Mouse (Mus musculus): ENCODE data around the gene Bicc1. TPM values are rescaled to one million over a fixed set of nuclear protein-coding genes. Genes with fewer than 3 reads are reported as not detected.
"Not testable (repeated sequence)": the region's sequence is repeated elsewhere in the genome, so short reads cannot be mapped to it uniquely, and the experiment has no call there.

Bicc1 gene
- polyA plus RNA-seq, 1 experiment from 2014 or later = 8.9 TPM

GRCm38 (mm10) chr10:70971156-70971555, 188.3 kb downstream of the Bicc1 start:
- ATAC-seq (replicated peaks; ENCODE audit: low FRiP score) = no peak
- H3K4me3 ChIP-seq (ENCODE audit: low read depth, low read length) = no peak overlapping the region
- H3K27ac ChIP-seq (ENCODE audit: low read depth, low read length) = no peak overlapping the region
- H3K36me3 ChIP-seq (ENCODE audit: control insufficient read depth, insufficient read depth, low read length) = no peaks in the 10 kb centered on the region
- no peak overlapping the region for H3K9ac ChIP-seq (ENCODE audit: low read depth, low read length)
- no peak overlapping the region for H3K4me2 ChIP-seq
- H3K9me3 ChIP-seq (ENCODE audit: control insufficient read depth, low read length) = no peaks in the 10 kb centered on the region
- WGBS = 86% methylated on average over 11 of the region's 11 CpGs
- H3K4me1 ChIP-seq (replicated peaks; ENCODE audit: control insufficient read depth, insufficient read depth, low read length) = peaks cover 3% of the 10 kb centered on the region; the same call in 1 of the 2 replicates
- no peaks in the 10 kb centered on the region for H3K27me3 ChIP-seq (replicated peaks; ENCODE audit: control insufficient read depth, insufficient read depth, low read length)
- no peak for DNase-seq (ENCODE audit: low spot score)

DNA sequence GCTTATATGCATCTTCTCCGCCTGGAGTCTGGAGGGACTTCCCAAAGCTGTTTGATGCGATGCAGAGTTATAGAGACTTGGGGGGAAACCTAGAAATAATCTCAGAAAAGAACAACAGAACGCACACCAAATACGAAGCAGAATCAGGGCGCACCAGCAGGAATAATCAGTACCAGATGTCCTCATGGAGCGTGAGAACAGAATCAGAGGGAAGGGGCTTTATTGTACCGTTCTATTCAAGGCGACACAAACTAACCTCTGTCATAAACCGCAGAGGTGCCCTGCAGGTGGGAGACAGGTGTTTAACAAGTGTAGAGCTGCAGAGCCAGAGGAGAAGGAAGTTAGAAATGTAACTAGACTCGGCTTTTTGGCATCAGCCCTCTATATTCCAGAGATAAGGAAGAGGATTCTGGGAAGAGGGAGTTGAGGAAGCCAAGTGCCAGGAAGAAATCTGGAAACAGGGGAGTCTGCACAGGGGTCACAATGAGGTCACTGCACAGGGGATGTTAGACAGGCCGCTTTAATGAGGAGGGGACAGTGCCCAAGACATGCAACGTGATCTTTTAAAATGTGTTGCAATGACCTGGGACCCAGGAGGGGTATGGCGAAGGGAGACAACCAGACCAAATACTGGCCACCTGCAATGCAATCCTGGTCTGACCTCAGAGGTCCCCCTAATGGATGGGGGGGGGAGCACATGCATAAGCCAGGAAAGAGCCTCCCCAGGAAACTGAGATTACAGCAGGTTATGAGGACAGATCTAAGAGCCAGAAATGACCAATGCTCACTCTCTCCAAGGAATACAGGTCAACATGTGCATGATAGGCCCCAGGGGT, 190.4 kb downstream of the Bicc1 start:
- no peak overlapping the region for H3K27ac ChIP-seq (ENCODE audit: low read depth, low read length)
- H3K4me3 ChIP-seq (ENCODE audit: low read depth, low read length) = no peak overlapping the region
- H3K4me1 ChIP-seq (replicated peaks; ENCODE audit: control insufficient read depth, insufficient read depth, low read length) = peaks cover 3% of the 10 kb centered on the region; the same call in 1 of the 2 replicates
- no peak for ATAC-seq (replicated peaks; ENCODE audit: low FRiP score)
- no peak overlapping the region for H3K4me2 ChIP-seq
- no peaks in the 10 kb centered on the region for H3K27me3 ChIP-seq (replicated peaks; ENCODE audit: control insufficient read depth, insufficient read depth, low read length)
- H3K9me3 ChIP-seq (ENCODE audit: control insufficient read depth, low read length) = no peaks in the 10 kb centered on the region
- 69% methylated on average over 13 of the region's 13 CpGs for WGBS
- H3K9ac ChIP-seq (ENCODE audit: low read depth, low read length) = no peak overlapping the region
- DNase-seq (ENCODE audit: low spot score) = no peak
- no peaks in the 10 kb centered on the region for H3K36me3 ChIP-seq (ENCODE audit: control insufficient read depth, insufficient read depth, low read length)

GRCm38 (mm10) chr10:70966642-70967345, 192.7 kb downstream of the Bicc1 start:
- no peak overlapping the region for H3K9ac ChIP-seq (ENCODE audit: low read depth, low read length)
- ATAC-seq (replicated peaks; ENCODE audit: low FRiP score) (no peak), DNase-seq (ENCODE audit: low spot score) (no peak)
- H3K36me3 ChIP-seq (ENCODE audit: control insufficient read depth, insufficient read depth, low read length) = no peaks in the 10 kb centered on the region
- no peaks in the 10 kb centered on the region for H3K9me3 ChIP-seq (ENCODE audit: control insufficient read depth, low read length)
- no peak overlapping the region for H3K27ac ChIP-seq (ENCODE audit: low read depth, low read length)
- H3K4me1 ChIP-seq (replicated peaks; ENCODE audit: control insufficient read depth, insufficient read depth, low read length) = peaks cover 3% of the 10 kb centered on the region; the same call in 1 of the 2 replicates
- H3K4me2 ChIP-seq = no peak overlapping the region
- no peak overlapping the region for H3K4me3 ChIP-seq (ENCODE audit: low read depth, low read length)
- WGBS = 65% methylated on average over 16 of the region's 16 CpGs
- no peaks in the 10 kb centered on the region for H3K27me3 ChIP-seq (replicated peaks; ENCODE audit: control insufficient read depth, insufficient read depth, low read length)

GRCm38 (mm10) chr10:70964706-70965105, 194.8 kb downstream of the Bicc1 start:
- ATAC-seq (replicated peaks; ENCODE audit: low FRiP score) (no peak), DNase-seq (ENCODE audit: low spot score) (no peak)
- no peaks in the 10 kb centered on the region for H3K36me3 ChIP-seq (ENCODE audit: control insufficient read depth, insufficient read depth, low read length)
- no peaks in the 10 kb centered on the region for H3K27me3 ChIP-seq (replicated peaks; ENCODE audit: control insufficient read depth, insufficient read depth, low read length)
- no peak overlapping the region for H3K4me2 ChIP-seq
- peaks cover 3% of the 10 kb centered on the region; the same call in 1 of the 2 replicates for H3K4me1 ChIP-seq (replicated peaks; ENCODE audit: control insufficient read depth, insufficient read depth, low read length)
- H3K4me3 ChIP-seq (ENCODE audit: low read depth, low read length) = no peak overlapping the region
- H3K9me3 ChIP-seq (ENCODE audit: control insufficient read depth, low read length) = no peaks in the 10 kb centered on the region
- H3K27ac ChIP-seq (ENCODE audit: low read depth, low read length) = no peak overlapping the region
- WGBS = 38% methylated on average over 8 of the region's 8 CpGs
- H3K9ac ChIP-seq (ENCODE audit: low read depth, low read length) = no peak overlapping the region

GRCm38 (mm10) chr10:70963599-70964193, 195.8 kb downstream of the Bicc1 start:
- Histone ChIP-seq H3K27me3 (replicated peaks; ENCODE audit: control insufficient read depth, insufficient read depth, low read length) (no peaks in the 10 kb centered on the region), H3K27ac (ENCODE audit: low read depth, low read length) (no peak overlapping the region), H3K4me2 (no peak overlapping the region), H3K9ac (ENCODE audit: low read depth, low read length) (no peak overlapping the region), H3K36me3 (ENCODE audit: control insufficient read depth, insufficient read depth, low read length) (no peaks in the 10 kb centered on the region), H3K9me3 (ENCODE audit: control insufficient read depth, low read length) (no peaks in the 10 kb centered on the region), H3K4me3 (ENCODE audit: low read depth, low read length) (no peak overlapping the region), H3K4me1 (replicated peaks; ENCODE audit: control insufficient read depth, insufficient read depth, low read length) (no peaks in the 10 kb centered on the region)
- no peak for ATAC-seq (replicated peaks; ENCODE audit: low FRiP score)
- no peak for DNase-seq (ENCODE audit: low spot score)
- WGBS = 51% methylated on average over 8 of the region's 8 CpGs

- DNase-seq (ENCODE audit: low spot score) = no peak
- 86% methylated on average over 8 of the region's 8 CpGs for WGBS
- Histone ChIP-seq H3K4me3 (ENCODE audit: low read depth, low read length) (no peak overlapping the region), H3K4me1 (replicated peaks; ENCODE audit: control insufficient read depth, insufficient read depth, low read length) (no peaks in the 10 kb centered on the region), H3K4me2 (no peak overlapping the region), H3K9ac (ENCODE audit: low read depth, low read length) (no peak overlapping the region), H3K9me3 (ENCODE audit: control insufficient read depth, low read length) (no peaks in the 10 kb centered on the region), H3K27me3 (replicated peaks; ENCODE audit: control insufficient read depth, insufficient read depth, low read length) (no peaks in the 10 kb centered on the region), H3K36me3 (ENCODE audit: control insufficient read depth, insufficient read depth, low read length) (no peaks in the 10 kb centered on the region; the same call in 1 of the 2 replicates), H3K27ac (ENCODE audit: low read depth, low read length) (no peak overlapping the region)
- ATAC-seq (replicated peaks; ENCODE audit: low FRiP score) = no peak
Measured at GRCm38 (mm10) chr10:70961641-70962040, 197.9 kb downstream of the Bicc1 start.

- not testable (repeated sequence) for DNase-seq (ENCODE audit: low spot score); H3K4me1 ChIP-seq (replicated peaks; ENCODE audit: control insufficient read depth, insufficient read depth, low read length); H3K27ac ChIP-seq (ENCODE audit: low read depth, low read length); H3K4me3 ChIP-seq (ENCODE audit: low read depth, low read length); H3K9ac ChIP-seq (ENCODE audit: low read depth, low read length); H3K36me3 ChIP-seq (ENCODE audit: control insufficient read depth, insufficient read depth, low read length); H3K4me2 ChIP-seq; ATAC-seq (replicated peaks; ENCODE audit: low FRiP score); H3K9me3 ChIP-seq (ENCODE audit: control insufficient read depth, low read length); H3K27me3 ChIP-seq (replicated peaks; ENCODE audit: control insufficient read depth, insufficient read depth, low read length)
- WGBS = 86% methylated on average over 6 of the region's 6 CpGs
Measured at GRCm38 (mm10) chr10:70960396-70960795, 199.1 kb downstream of the Bicc1 start.

- ATAC-seq (replicated peaks; ENCODE audit: low FRiP score) (no peak), DNase-seq (ENCODE audit: low spot score) (no peak)
- Histone ChIP-seq H3K36me3 (ENCODE audit: control insufficient read depth, insufficient read depth, low read length) (no peaks in the 10 kb centered on the region; the same call in 1 of the 2 replicates), H3K4me2 (no peak overlapping the region), H3K4me1 (replicated peaks; ENCODE audit: control insufficient read depth, insufficient read depth, low read length) (no peaks in the 10 kb centered on the region), H3K9ac (ENCODE audit: low read depth, low read length) (no peak overlapping the region), H3K27me3 (replicated peaks; ENCODE audit: control insufficient read depth, insufficient read depth, low read length) (no peaks in the 10 kb centered on the region), H3K27ac (ENCODE audit: low read depth, low read length) (no peak overlapping the region), H3K9me3 (ENCODE audit: control insufficient read depth, low read length) (no peaks in the 10 kb centered on the region), H3K4me3 (ENCODE audit: low read depth, low read length) (no peak overlapping the region)
- 76% methylated on average over 5 of the region's 5 CpGs for WGBS
Measured at GRCm38 (mm10) chr10:70952770-70953147, 206.7 kb downstream of the Bicc1 start.

Measured in liver, embryonic 11.5 days (tissue).